Mouse (Mus musculus): Measurements from ENCODE around the gene Cyth1. TPM values are rescaled to one million over a fixed set of nuclear protein-coding genes. Genes with fewer than 3 reads are reported as not detected.

Cyth1 gene
- total and polyA plus RNA-seq, 3 experiments: 13.2 to 13.6 TPM; not detected in 1

GRCm38 (mm10) chr11:118201833-118202409, 46.5 kb downstream of the Cyth1 start:
- no peak overlapping the region for H3K9ac ChIP-seq (ENCODE audit: control insufficient read depth, low read depth, low read length, poor library complexity, severe bottlenecking)
- H3K79me2 ChIP-seq (ENCODE audit: control insufficient read depth, insufficient read depth, low read length, poor library complexity): no peaks in the 10 kb centered on the region
- no peaks in the 10 kb centered on the region for H3K27me3 ChIP-seq (ENCODE audit: control insufficient read depth in 1 of 2, insufficient read depth in 2 of 2, low read length in 2 of 2)
- no peak for DNase-seq (ENCODE audit: low read depth, low spot score)
- no peak overlapping the region for H3K27ac ChIP-seq (ENCODE audit: control insufficient read depth, low read depth, low read length)
- TF ChIP-seq POLR2A (IDR thresholded peaks at IDR 0.05; ENCODE audit: control insufficient read depth in 1 of 2, insufficient read depth in 1 of 2, low read depth in 1 of 2, low read length in 2 of 2, poor library complexity in 1 of 2) (no peak), GABPA (IDR thresholded peaks at IDR 0.05; ENCODE audit: low read depth, low read length) (no peak), MYB (IDR thresholded peaks at IDR 0.05; ENCODE audit: low read depth, low read length) (no peak), CHD2 (IDR thresholded peaks at IDR 0.05; ENCODE audit: low read length) (no peak), HCFC1 (IDR thresholded peaks at IDR 0.05; ENCODE audit: low read depth, low read length) (no peak), MAFK (IDR thresholded peaks at IDR 0.05; ENCODE audit: borderline replicate concordance, low read depth, low read length) (no peak), TAL1 (IDR thresholded peaks at IDR 0.05; ENCODE audit: low read length) (no peak), ELF1 (IDR thresholded peaks at IDR 0.05; ENCODE audit: low read depth, low read length) (no peak), NELFE (IDR thresholded peaks at IDR 0.05; ENCODE audit: low read depth, low read length) (no peak), CHD1 (IDR thresholded peaks at IDR 0.05; ENCODE audit: low read depth, low read length) (no peak), TCF12 (IDR thresholded peaks at IDR 0.05; ENCODE audit: low read depth, low read length) (no peak), ZC3H11A (IDR thresholded peaks at IDR 0.05; ENCODE audit: low read depth, low read length) (no peak), GATA1 (IDR thresholded peaks at IDR 0.05; ENCODE audit: low read depth, low read length) (no peak), MXI1 (IDR thresholded peaks at IDR 0.05; ENCODE audit: low read depth, low read length) (no peak), UBTF (IDR thresholded peaks at IDR 0.05; ENCODE audit: borderline replicate concordance, insufficient read depth, low read depth, low read length) (no peak), POLR2AphosphoS2 (IDR thresholded peaks at IDR 0.05; ENCODE audit: low read length) (no peak), USF1 (IDR thresholded peaks at IDR 0.05; ENCODE audit: low read depth, low read length) (no peak), BHLHE40 (IDR thresholded peaks at IDR 0.05; ENCODE audit: borderline replicate concordance, low read depth, low read length) (no peak)
- H3K36me3 ChIP-seq (ENCODE audit: control insufficient read depth in 1 of 2, insufficient read depth in 2 of 2, low read length in 2 of 2): no peaks in the 10 kb centered on the region
- no peaks in the 10 kb centered on the region for H3K4me1 ChIP-seq (ENCODE audit: control insufficient read depth in 1 of 2, insufficient read depth in 2 of 2, low read length in 2 of 2)
- no peaks in the 10 kb centered on the region for H3K9me3 ChIP-seq (replicated peaks; ENCODE audit: insufficient read depth, low read length)
- no peak overlapping the region for H3K4me3 ChIP-seq (ENCODE audit: control insufficient read depth in 1 of 2, insufficient read depth in 1 of 2, low read depth in 2 of 2, low read length in 2 of 2)

GRCm38 (mm10) chr11:118200834-118201830, 47.3 kb downstream of the Cyth1 start:
- no peak for TF ChIP-seq MEF2A (IDR thresholded peaks at IDR 0.05; ENCODE audit: extremely low read depth, insufficient replicate concordance, low read depth, low read length, poor library complexity, severe bottlenecking)
- 0 out of 2 replicates have a peak, but pooled peaks have one; percentile 18 for TF ChIP-seq MAFK (IDR thresholded peaks at IDR 0.05; ENCODE audit: borderline replicate concordance, low read depth, low read length)
- no peak overlapping the region for H3K4me3 ChIP-seq (ENCODE audit: control insufficient read depth in 1 of 2, insufficient read depth in 1 of 2, low read depth in 2 of 2, low read length in 2 of 2)
- H3K9me3 ChIP-seq (replicated peaks; ENCODE audit: insufficient read depth, low read length): no peaks in the 10 kb centered on the region
- H3K27me3 ChIP-seq (ENCODE audit: control insufficient read depth in 1 of 2, insufficient read depth in 2 of 2, low read length in 2 of 2): no peaks in the 10 kb centered on the region
- no peaks in the 10 kb centered on the region for H3K4me1 ChIP-seq (ENCODE audit: control insufficient read depth in 1 of 2, insufficient read depth in 2 of 2, low read length in 2 of 2)
- H3K79me2 ChIP-seq (ENCODE audit: control insufficient read depth, insufficient read depth, low read length, poor library complexity): no peaks in the 10 kb centered on the region; the same call in 1 of the 2 replicates
- H3K36me3 ChIP-seq (ENCODE audit: control insufficient read depth in 1 of 2, insufficient read depth in 2 of 2, low read length in 2 of 2): no peaks in the 10 kb centered on the region
- no peak for DNase-seq (ENCODE audit: low read depth, low spot score)
- no peak overlapping the region for H3K9ac ChIP-seq (ENCODE audit: control insufficient read depth, low read depth, low read length, poor library complexity, severe bottlenecking)
- H3K27ac ChIP-seq (ENCODE audit: control insufficient read depth, low read depth, low read length): no peak overlapping the region

Measured in MEL (cell line).